Mouse (Mus musculus): ENCODE results near the gene Wdr86.

DNA sequence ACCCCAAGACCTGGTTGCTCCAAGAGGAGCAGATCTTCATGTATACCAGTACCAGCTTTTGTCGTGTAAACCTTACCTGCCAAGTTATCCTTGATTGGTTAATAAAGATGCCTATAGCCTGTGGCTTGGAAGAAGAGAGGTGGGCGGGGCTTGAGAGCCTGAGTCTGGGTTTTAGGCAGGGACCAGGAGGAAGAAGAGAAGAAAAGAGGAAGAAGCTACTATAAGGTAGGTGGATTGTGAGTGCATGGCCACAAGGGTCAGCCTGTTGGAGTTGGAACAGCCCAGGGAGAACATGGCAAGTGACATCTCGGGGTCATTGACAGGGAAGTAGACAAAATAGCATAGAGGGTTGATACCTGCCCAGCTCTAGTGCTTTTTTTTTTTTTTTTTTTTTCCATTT lies 10.7 kb downstream of the Wdr86 start:
- TF ChIP-seq ZC3H11A (IDR thresholded peaks at IDR 0.05; ENCODE audit: borderline replicate concordance, low read depth, low read length) (no peak), ZNF384 (IDR thresholded peaks at IDR 0.05; ENCODE audit: low read depth, low read length) (no peak), HCFC1 (IDR thresholded peaks at IDR 0.05; ENCODE audit: borderline replicate concordance, insufficient read depth, low read length) (no peak), MAFK (IDR thresholded peaks at IDR 0.05; ENCODE audit: insufficient read depth, low read depth, low read length) (no peak)
